Mouse (Mus musculus) G1E (cell line): ENCODE measurements around the gene Srpr. TPM values are rescaled to one million over a fixed set of nuclear protein-coding genes. Genes with fewer than 3 reads are reported as not detected.

ENCODE experiments used
- ATAC-seq: 2 replicates; pipeline ENCODE4 v1.8.0; 2016; ENCODE audit warnings: mild to moderate bottlenecking; ENCODE audit not compliant: insufficient number of reproducible peaks, poor library complexity, low FRiP score, severe bottlenecking; ENCODE audit errors: extremely low read depth
- DNase-seq: peaks from one replicate; pipeline ENCODE4 v3.0.0; 2012; ENCODE audit warnings: low spot score
- H3K27me3 ChIP-seq: 2 replicates; pipeline ENCODE4 v1.6.1; 2012; ENCODE audit warnings: mild to moderate bottlenecking, low read length, inconsistent platforms; ENCODE audit not compliant: insufficient read depth
- H3K36me3 ChIP-seq: replicated peaks from 2 replicates; pipeline ENCODE3; 2012; ENCODE audit warnings: mild to moderate bottlenecking, inconsistent platforms
- H3K4me1 ChIP-seq: 2 replicates; pipeline ENCODE4 v1.6.1; 2012; ENCODE audit warnings: low read depth, low read length, inconsistent platforms, mixed read lengths; ENCODE audit not compliant: insufficient read depth
- H3K4me3 ChIP-seq: 2 replicates; pipeline ENCODE4 v1.5.1; 2012; ENCODE audit warnings: low read depth, mild to moderate bottlenecking, inconsistent platforms, low read length, moderate library complexity, mixed read lengths
- H3K9me3 ChIP-seq: replicated peaks from 2 replicates; pipeline ENCODE4 v1.6.1; 2012; ENCODE audit warnings: inconsistent platforms
- CTCF ChIP-seq: IDR thresholded peaks from 2 replicates; pipeline ENCODE4 v1.5.1; 2012; ENCODE audit warnings: low read depth, low read length, inconsistent platforms, mixed read lengths
- GATA1 ChIP-seq: IDR thresholded peaks from 2 replicates; pipeline ENCODE4 v1.6.1; 2012; ENCODE audit warnings: borderline replicate concordance, low read length, inconsistent platforms, mixed read lengths
- GATA2 ChIP-seq: IDR thresholded peaks from 2 replicates; pipeline ENCODE4 v1.6.1; 2012; ENCODE audit warnings: low read depth, low read length, inconsistent platforms, borderline replicate concordance
- POLR2AphosphoS5 ChIP-seq: IDR thresholded peaks from 2 replicates; pipeline ENCODE4 v1.6.1; 2012; ENCODE audit warnings: low read depth, low read length, inconsistent platforms; ENCODE audit not compliant: insufficient replicate concordance
- TAL1 ChIP-seq: conservative IDR thresholded peaks from 2 replicates; pipeline ENCODE4 v1.6.1; 2012; ENCODE audit warnings: low read depth, low read length, inconsistent platforms, mixed read lengths
- polyA plus RNA-seq: library from polyadenylated mRNA; stranded (reverse); fragments of >175 nt; gene quantifications from 2 replicates; pipeline ENCODE4 v1.2.3, GENCODE M21; 2012
- total RNA-seq, 2 experiments: library from RNA; stranded (forward) in 1 of 2; stranded (reverse) in 1 of 2; fragments of 200-1000 nt in 1 of 2; fragments of >200 nt in 1 of 2; fragmentation: Nextera tagmentation in 1 of 2; gene quantifications; 2 replicates each; pipeline ENCODE4 v1.2.3; 2014 to 2017

The Srpr gene
- total and polyA plus RNA-seq, 3 experiments: 7.0 to 62.1 (median 42.1) TPM

GRCm38 (mm10) chr9:35290417-35290816 lies 90.4 kb downstream of the Srpr start:
- Histone ChIP-seq H3K9me3 (no peaks in the 10 kb centered on the region), H3K4me3 (no peak overlapping the region), H3K4me1 (no peaks in the 10 kb centered on the region), H3K27me3 (peaks cover 20% of the 10 kb centered on the region), H3K36me3 (no peaks in the 10 kb centered on the region)
- ATAC-seq: no peak
- TF ChIP-seq TAL1 (no peak), CTCF (no peak), GATA2 (no peak), POLR2AphosphoS5 (no peak), GATA1 (no peak)
- no peak for DNase-seq

- H3K9me3 ChIP-seq: no peaks in the 10 kb centered on the region
- H3K36me3 ChIP-seq: no peaks in the 10 kb centered on the region
- H3K27me3 ChIP-seq: peaks cover 19% of the 10 kb centered on the region
- TF ChIP-seq CTCF (no peak), GATA2 (no peak), TAL1 (no peak), POLR2AphosphoS5 (no peak), GATA1 (no peak)
- DNase-seq (no peak), ATAC-seq (no peak)
- no peak overlapping the region for H3K4me3 ChIP-seq
- no peaks in the 10 kb centered on the region for H3K4me1 ChIP-seq
These were observed 90.9 kb downstream of the Srpr start for GRCm38 (mm10) chr9:35290916-35291315.

- DNase-seq (no peak), ATAC-seq (no peak)
- no peak overlapping the region for H3K4me3 ChIP-seq
- no peak for TF ChIP-seq GATA1
- TF ChIP-seq TAL1: no peak
- TF ChIP-seq CTCF: no peak
- TF ChIP-seq GATA2: no peak
- TF ChIP-seq POLR2AphosphoS5: no peak
- no peaks in the 10 kb centered on the region for H3K4me1 ChIP-seq
- H3K27me3 ChIP-seq: peaks cover 15% of the 10 kb centered on the region
- H3K36me3 ChIP-seq: no peaks in the 10 kb centered on the region
- H3K9me3 ChIP-seq: no peaks in the 10 kb centered on the region
These were observed 93.5 kb downstream of the Srpr start for GRCm38 (mm10) chr9:35293465-35293864.

Other genes starting within 250 kb of the Srpr start
- 10.6 and 21.8 TPM in 2 replicates for gene St3gal4, start 80.9 kb upstream of the Srpr start, total RNA-seq (2014; fragmentation: Nextera tagmentation)
- 19.6 and 24.4 TPM in 2 replicates for gene St3gal4, start 80.9 kb upstream of the Srpr start, total RNA-seq (2017)
- gene St3gal4, start 80.9 kb upstream of the Srpr start, polyA plus RNA-seq: 26.1 and 29.0 TPM in 2 replicates
- 32.7 and 39.1 TPM in 2 replicates for gene Dcps, start 24.1 kb upstream of the Srpr start, total RNA-seq (2014; fragmentation: Nextera tagmentation)
- gene Dcps, start 24.1 kb upstream of the Srpr start, total RNA-seq (2017): 53.4 and 68.1 TPM in 2 replicates
- gene Dcps, start 24.1 kb upstream of the Srpr start, polyA plus RNA-seq: 84.2 and 91.5 TPM in 2 replicates
- gene Tirap, start 116 bp downstream of the Srpr start, total RNA-seq (2014; fragmentation: Nextera tagmentation): 6.8 and 11.7 TPM in 2 replicates
- 7.7 and 8.1 TPM in 2 replicates for gene Tirap, start 116 bp downstream of the Srpr start, total RNA-seq (2017)
- 5.0 and 5.3 TPM in 2 replicates for gene Tirap, start 116 bp downstream of the Srpr start, polyA plus RNA-seq
- gene Foxred1, start 10.9 kb downstream of the Srpr start, total RNA-seq (2014; fragmentation: Nextera tagmentation): 11.9 and 13.5 TPM in 2 replicates
- gene Foxred1, start 10.9 kb downstream of the Srpr start, total RNA-seq (2017): 31.1 and 39.2 TPM in 2 replicates
- gene Foxred1, start 10.9 kb downstream of the Srpr start, polyA plus RNA-seq: 8.4 and 11.4 TPM in 2 replicates
- gene Fam118b, start 67.6 kb downstream of the Srpr start, total RNA-seq (2014; fragmentation: Nextera tagmentation): 44.0 and 51.0 TPM in 2 replicates
- gene Fam118b, start 67.6 kb downstream of the Srpr start, total RNA-seq (2017): 36.8 and 38.7 TPM in 2 replicates
- gene Fam118b, start 67.6 kb downstream of the Srpr start, polyA plus RNA-seq: 5.7 and 9.5 TPM in 2 replicates
- 17.7 and 24.0 TPM in 2 replicates for gene Rpusd4, start 67.7 kb downstream of the Srpr start, total RNA-seq (2014; fragmentation: Nextera tagmentation)
- gene Rpusd4, start 67.7 kb downstream of the Srpr start, total RNA-seq (2017): 23.9 and 24.9 TPM in 2 replicates
- gene Rpusd4, start 67.7 kb downstream of the Srpr start, polyA plus RNA-seq: 2.1 and 3.1 TPM in 2 replicates
- gene Cdon, start 221.0 kb downstream of the Srpr start, total RNA-seq (2014; fragmentation: Nextera tagmentation): 0.19 TPM in 1 of 2 replicates, not detected in the other
- gene Cdon, start 221.0 kb downstream of the Srpr start, total RNA-seq (2017): 0.52 and 0.93 TPM in 2 replicates
- 0.01 and 0.03 TPM in 2 replicates for gene Cdon, start 221.0 kb downstream of the Srpr start, polyA plus RNA-seq